Mouse (Mus musculus): ENCODE data around the gene Gnai3. TPM values are rescaled to one million over a fixed set of nuclear protein-coding genes. Genes with fewer than 3 reads are reported as not detected.
A peak's percentile ranks its signal among the peaks of the same experiment; 100 is the strongest.

Gene Gnai3
- polyA plus RNA-seq, 1 experiment from 2014 or later, result 217 TPM

DNA sequence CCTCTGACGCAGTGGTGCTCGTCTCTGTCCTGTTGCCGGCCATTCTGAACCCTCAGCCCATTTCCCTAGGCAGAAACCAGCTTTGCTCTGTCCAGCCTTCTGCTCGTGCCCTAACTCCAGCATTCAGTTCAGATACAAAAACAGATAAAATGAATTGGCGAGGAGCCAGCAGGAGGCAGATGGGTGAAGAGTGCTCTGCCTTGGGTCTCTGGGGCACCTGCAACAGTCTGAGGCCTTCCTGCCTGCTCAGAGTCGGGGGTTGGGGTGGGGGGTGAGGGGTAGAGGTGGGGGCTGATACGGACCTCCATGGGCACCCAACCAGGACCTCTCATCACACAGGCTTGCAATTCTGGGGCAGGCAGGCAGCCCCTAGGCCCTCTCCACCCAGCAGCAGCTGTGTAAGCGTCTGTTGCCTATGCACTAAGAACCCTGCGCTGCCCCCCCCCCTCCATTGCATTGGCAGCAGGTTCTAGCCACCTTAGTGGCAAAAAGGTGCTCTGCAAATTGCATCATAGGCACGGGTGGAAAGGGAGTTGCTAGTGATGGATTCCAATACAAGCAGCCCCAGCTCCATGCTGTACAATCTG lies 72.9 kb downstream of the Gnai3 start:
- Histone ChIP-seq H3K4me3 (ENCODE audit: low read depth, low read length) (no peak overlapping the region), H3K4me1 (ENCODE audit: control insufficient read depth, insufficient read depth, low read length) (no peaks in the 10 kb centered on the region), H3K9ac (ENCODE audit: low read length) (no peak overlapping the region), H3K4me2 (no peak overlapping the region), H3K9me3 (ENCODE audit: control insufficient read depth, low read length) (no peaks in the 10 kb centered on the region), H3K27me3 (ENCODE audit: control insufficient read depth, insufficient read depth, low read length) (no peaks in the 10 kb centered on the region), H3K36me3 (ENCODE audit: control insufficient read depth, insufficient read depth, low read length) (peaks cover 21% of the 10 kb centered on the region; the same call in 1 of the 2 replicates), H3K27ac (ENCODE audit: low read depth, low read length) (no peak overlapping the region)
- DNase-seq (ENCODE audit: low spot score, missing footprints) (no peak), ATAC-seq (ENCODE audit: low FRiP score) (no peak)
- 84% methylated on average over 10 of the region's 10 CpGs for WGBS

GRCm38 (mm10) chr3:108070295-108071293 lies 75.4 kb downstream of the Gnai3 start:
- peaks cover 8% of the 10 kb centered on the region; the same call in 1 of the 2 replicates for H3K36me3 ChIP-seq (ENCODE audit: control insufficient read depth, insufficient read depth, low read length)
- H3K4me2 ChIP-seq, result no peak overlapping the region
- H3K27me3 ChIP-seq (ENCODE audit: control insufficient read depth, insufficient read depth, low read length), result no peaks in the 10 kb centered on the region
- no peak overlapping the region for H3K4me3 ChIP-seq (ENCODE audit: low read depth, low read length)
- H3K27ac ChIP-seq (ENCODE audit: low read depth, low read length), result no peak overlapping the region
- no peak overlapping the region for H3K9ac ChIP-seq (ENCODE audit: low read length)
- no peaks in the 10 kb centered on the region for H3K4me1 ChIP-seq (ENCODE audit: control insufficient read depth, insufficient read depth, low read length)
- DNase-seq (ENCODE audit: low spot score, missing footprints) (peak; percentile 97), ATAC-seq (ENCODE audit: low FRiP score) (no peak)
- no peaks in the 10 kb centered on the region for H3K9me3 ChIP-seq (ENCODE audit: control insufficient read depth, low read length)
- 70% methylated on average over 10 of the region's 10 CpGs for WGBS

GRCm38 (mm10) chr3:108069231-108069870 lies 76.6 kb downstream of the Gnai3 start:
- WGBS, result 79% methylated on average over 13 of the region's 13 CpGs
- H3K27ac ChIP-seq (ENCODE audit: low read depth, low read length), result no peak overlapping the region

DNA sequence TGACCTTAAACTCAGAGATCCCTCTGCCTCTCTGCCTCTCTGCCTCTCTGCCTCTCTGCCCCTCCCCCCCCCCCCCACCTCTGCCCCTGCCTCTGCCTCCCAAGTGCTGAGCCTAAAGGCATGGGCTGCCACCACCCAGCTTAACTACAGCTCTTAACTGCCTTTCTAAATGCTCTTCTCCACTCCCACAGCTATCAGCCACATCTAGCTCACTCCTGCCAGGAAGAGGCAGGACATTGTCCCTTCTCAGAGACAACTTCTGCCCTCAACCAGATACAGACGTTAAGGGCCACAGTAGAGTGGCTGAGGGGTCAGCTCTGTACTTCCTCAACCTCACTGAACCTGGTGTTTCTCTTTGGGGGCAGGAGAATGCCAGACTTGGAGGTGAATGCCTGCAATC lies 77.1 kb downstream of the Gnai3 start:
- H3K36me3 ChIP-seq (ENCODE audit: control insufficient read depth, insufficient read depth, low read length), result no peaks in the 10 kb centered on the region
- 52% methylated on average over 1 of the region's 1 CpGs for WGBS
- DNase-seq (ENCODE audit: low spot score, missing footprints), result no peak
- no peaks in the 10 kb centered on the region for H3K4me1 ChIP-seq (ENCODE audit: control insufficient read depth, insufficient read depth, low read length)
- H3K9me3 ChIP-seq (ENCODE audit: control insufficient read depth, low read length), result no peaks in the 10 kb centered on the region
- no peak overlapping the region for H3K4me2 ChIP-seq
- no peak overlapping the region for H3K27ac ChIP-seq (ENCODE audit: low read depth, low read length)
- no peaks in the 10 kb centered on the region for H3K27me3 ChIP-seq (ENCODE audit: control insufficient read depth, insufficient read depth, low read length)
- ATAC-seq (ENCODE audit: low FRiP score), result no peak
- H3K4me3 ChIP-seq (ENCODE audit: low read depth, low read length), result no peak overlapping the region
- no peak overlapping the region for H3K9ac ChIP-seq (ENCODE audit: low read length)

More at GRCm38 (mm10) chr3:108069231-108069870, 76.6 kb downstream of the Gnai3 start:
- Histone ChIP-seq H3K9ac (ENCODE audit: low read length) (no peak overlapping the region), H3K36me3 (ENCODE audit: control insufficient read depth, insufficient read depth, low read length) (no peaks in the 10 kb centered on the region), H3K27me3 (ENCODE audit: control insufficient read depth, insufficient read depth, low read length) (no peaks in the 10 kb centered on the region), H3K4me1 (ENCODE audit: control insufficient read depth, insufficient read depth, low read length) (no peaks in the 10 kb centered on the region), H3K9me3 (ENCODE audit: control insufficient read depth, low read length) (no peaks in the 10 kb centered on the region), H3K4me2 (no peak overlapping the region), H3K4me3 (ENCODE audit: low read depth, low read length) (no peak overlapping the region)
- DNase-seq (ENCODE audit: low spot score, missing footprints) (no peak), ATAC-seq (ENCODE audit: low FRiP score) (no peak)

GRCm38 (mm10) chr3:108067370-108067934 lies 78.5 kb downstream of the Gnai3 start:
- Histone ChIP-seq H3K36me3 (ENCODE audit: control insufficient read depth, insufficient read depth, low read length) (no peaks in the 10 kb centered on the region), H3K4me1 (ENCODE audit: control insufficient read depth, insufficient read depth, low read length) (no peaks in the 10 kb centered on the region), H3K27me3 (ENCODE audit: control insufficient read depth, insufficient read depth, low read length) (no peaks in the 10 kb centered on the region), H3K9me3 (ENCODE audit: control insufficient read depth, low read length) (no peaks in the 10 kb centered on the region), H3K27ac (ENCODE audit: low read depth, low read length) (no peak overlapping the region), H3K4me2 (no peak overlapping the region), H3K4me3 (ENCODE audit: low read depth, low read length) (no peak overlapping the region), H3K9ac (ENCODE audit: low read length) (no peak overlapping the region)
- DNase-seq (ENCODE audit: low spot score, missing footprints) (no peak), ATAC-seq (ENCODE audit: low FRiP score) (no peak)
- WGBS, result 72% methylated on average over 6 of the region's 6 CpGs

DNA sequence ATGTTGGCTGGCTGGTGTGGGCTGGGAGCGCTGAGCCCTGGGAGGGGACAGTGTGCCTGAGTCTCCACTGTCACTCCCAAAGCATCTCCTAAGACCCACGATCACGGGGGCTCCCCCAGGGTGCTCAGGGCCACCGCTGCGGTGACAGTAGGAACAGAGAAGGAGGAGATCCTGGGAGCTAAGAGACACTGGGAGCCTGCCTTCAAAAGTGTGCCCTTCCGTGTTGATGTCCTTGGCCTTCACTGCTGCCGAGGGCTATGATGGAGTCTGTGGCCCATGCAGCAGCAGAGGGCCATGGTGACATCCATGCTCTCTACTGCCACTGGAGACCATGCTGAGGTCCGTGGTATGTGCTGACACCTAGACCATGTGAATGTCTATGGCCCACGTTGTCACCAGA lies 80.4 kb downstream of the Gnai3 start:
- 82% methylated on average over 9 of the region's 9 CpGs for WGBS
- H3K4me3 ChIP-seq (ENCODE audit: low read depth, low read length), result no peak overlapping the region
- H3K27me3 ChIP-seq (ENCODE audit: control insufficient read depth, insufficient read depth, low read length), result no peaks in the 10 kb centered on the region
- H3K36me3 ChIP-seq (ENCODE audit: control insufficient read depth, insufficient read depth, low read length), result no peaks in the 10 kb centered on the region
- H3K4me2 ChIP-seq, result no peak overlapping the region
- H3K4me1 ChIP-seq (ENCODE audit: control insufficient read depth, insufficient read depth, low read length), result no peaks in the 10 kb centered on the region
- ATAC-seq (ENCODE audit: low FRiP score) (no peak), DNase-seq (ENCODE audit: low spot score, missing footprints) (no peak)
- no peaks in the 10 kb centered on the region for H3K9me3 ChIP-seq (ENCODE audit: control insufficient read depth, low read length)
- H3K9ac ChIP-seq (ENCODE audit: low read length), result no peak overlapping the region
- H3K27ac ChIP-seq (ENCODE audit: low read depth, low read length), result no peak overlapping the region

GRCm38 (mm10) chr3:108064672-108065071 lies 81.3 kb downstream of the Gnai3 start:
- 76% methylated on average over 4 of the region's 4 CpGs for WGBS
- H3K4me1 ChIP-seq (ENCODE audit: control insufficient read depth, insufficient read depth, low read length), result no peaks in the 10 kb centered on the region
- no peak for DNase-seq (ENCODE audit: low spot score, missing footprints)
- H3K9ac ChIP-seq (ENCODE audit: low read length), result no peak overlapping the region
- H3K27me3 ChIP-seq (ENCODE audit: control insufficient read depth, insufficient read depth, low read length), result no peaks in the 10 kb centered on the region
- H3K4me3 ChIP-seq (ENCODE audit: low read depth, low read length), result no peak overlapping the region
- ATAC-seq (ENCODE audit: low FRiP score), result no peak
- no peaks in the 10 kb centered on the region for H3K9me3 ChIP-seq (ENCODE audit: control insufficient read depth, low read length)
- H3K36me3 ChIP-seq (ENCODE audit: control insufficient read depth, insufficient read depth, low read length), result no peaks in the 10 kb centered on the region
- no peak overlapping the region for H3K4me2 ChIP-seq
- no peak overlapping the region for H3K27ac ChIP-seq (ENCODE audit: low read depth, low read length)

DNA sequence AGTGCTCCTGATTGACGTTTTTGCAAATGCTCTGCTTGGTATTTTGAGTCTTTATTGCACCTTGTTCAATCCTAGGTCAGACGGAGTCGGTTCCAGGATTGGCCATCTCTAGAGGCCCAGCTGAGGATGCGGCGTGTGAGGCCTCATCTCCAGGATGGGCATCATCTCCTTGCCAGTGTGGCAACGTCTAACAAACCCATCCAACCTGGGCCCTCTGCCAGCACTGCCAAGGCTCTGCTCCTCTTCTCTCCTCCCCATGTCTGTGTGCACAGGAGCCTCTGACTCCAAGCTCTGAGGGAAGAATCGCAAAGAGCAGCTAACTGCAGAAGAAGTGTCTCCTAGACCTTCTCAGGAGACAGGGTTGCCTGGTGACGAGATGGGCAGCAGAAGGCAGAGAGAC lies 83.3 kb downstream of the Gnai3 start:
- H3K27ac ChIP-seq (ENCODE audit: low read depth, low read length), result no peak overlapping the region
- H3K4me1 ChIP-seq (ENCODE audit: control insufficient read depth, insufficient read depth, low read length), result no peaks in the 10 kb centered on the region
- 83% methylated on average over 8 of the region's 8 CpGs for WGBS
- ATAC-seq (ENCODE audit: low FRiP score) (no peak), DNase-seq (ENCODE audit: low spot score, missing footprints) (no peak)
- H3K4me2 ChIP-seq, result no peak overlapping the region
- no peak overlapping the region for H3K4me3 ChIP-seq (ENCODE audit: low read depth, low read length)
- no peaks in the 10 kb centered on the region for H3K27me3 ChIP-seq (ENCODE audit: control insufficient read depth, insufficient read depth, low read length)
- H3K9ac ChIP-seq (ENCODE audit: low read length), result no peak overlapping the region
- H3K9me3 ChIP-seq (ENCODE audit: control insufficient read depth, low read length), result no peaks in the 10 kb centered on the region
- no peaks in the 10 kb centered on the region for H3K36me3 ChIP-seq (ENCODE audit: control insufficient read depth, insufficient read depth, low read length)
